Mouse (Mus musculus): ENCODE data around the gene Comt. TPM values are rescaled to one million over a fixed set of nuclear protein-coding genes. Genes with fewer than 3 reads are reported as not detected.

Gene Comt
- polyA plus RNA-seq, 1 experiment from 2014 or later: 93.2 TPM

DNA sequence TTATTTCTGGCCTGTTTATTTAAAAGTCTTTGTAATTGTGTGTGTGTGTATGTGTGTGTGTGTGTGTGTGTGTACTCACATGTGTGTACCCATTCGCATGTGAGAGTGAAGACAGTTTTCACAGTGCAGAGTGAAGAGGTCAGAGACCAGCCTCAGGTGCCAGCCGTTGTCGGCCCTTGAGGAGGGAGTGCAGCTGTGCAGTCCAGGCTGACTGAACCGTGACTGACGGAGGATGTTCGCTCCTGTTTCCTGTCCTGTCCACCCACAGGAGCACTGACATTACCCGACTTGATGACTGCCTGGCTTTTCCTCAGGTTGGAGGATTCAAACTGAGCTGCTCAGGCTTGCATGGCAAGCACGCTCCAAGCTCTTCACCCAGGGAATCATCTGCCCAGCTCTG lies 63.7 kb downstream of the Comt start:
- H3K27me3 ChIP-seq: no peaks in the 10 kb centered on the region
- no peak overlapping the region for H3K27ac ChIP-seq (replicated peaks)
- H3K9me3 ChIP-seq: no peaks in the 10 kb centered on the region
- no peak overlapping the region for H3K4me3 ChIP-seq
- 81% methylated on average over 8 of the region's 8 CpGs for WGBS
- no peak overlapping the region for H3K4me2 ChIP-seq
- peaks cover 10% of the 10 kb centered on the region; the same call in 1 of the 2 replicates for H3K4me1 ChIP-seq (replicated peaks)
- H3K9ac ChIP-seq: no peak overlapping the region
- ATAC-seq (ENCODE audit: low read depth): no peak
- H3K36me3 ChIP-seq: peaks cover 28% of the 10 kb centered on the region

DNA sequence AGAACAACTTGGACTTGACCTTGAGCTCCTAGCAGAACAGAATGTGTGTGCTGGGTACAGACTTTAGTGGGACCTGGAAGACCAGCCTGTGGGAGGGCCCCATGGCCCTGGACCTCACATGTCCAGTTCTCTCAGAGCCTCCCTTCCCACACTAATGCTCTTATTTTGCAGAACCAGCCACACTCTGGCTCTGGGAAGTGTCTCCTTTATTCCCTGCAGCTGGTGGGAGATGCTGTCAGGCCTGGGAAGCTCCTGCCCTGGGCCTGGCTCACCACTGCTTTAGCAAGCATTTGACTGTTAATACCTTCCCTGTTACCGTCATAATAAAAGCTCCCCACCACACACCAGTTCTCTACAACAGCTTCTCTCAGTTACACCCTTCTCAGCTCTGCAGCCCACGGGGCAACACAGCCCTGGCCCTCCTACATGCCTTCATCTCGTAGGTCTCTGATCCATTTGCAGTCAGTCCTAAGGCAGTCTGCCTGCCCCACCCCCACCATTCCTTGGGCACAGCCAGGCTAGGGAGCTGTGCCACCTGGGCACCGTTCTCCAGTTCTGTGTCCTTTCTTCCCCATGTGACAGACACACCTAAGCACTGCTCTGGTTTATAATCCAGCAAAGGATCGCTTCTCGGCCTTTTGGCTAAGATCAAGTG lies 66.4 kb downstream of the Comt start:
- no peak for ATAC-seq (ENCODE audit: low read depth)
- no peaks in the 10 kb centered on the region for H3K27me3 ChIP-seq
- H3K9ac ChIP-seq: no peak overlapping the region

DNA sequence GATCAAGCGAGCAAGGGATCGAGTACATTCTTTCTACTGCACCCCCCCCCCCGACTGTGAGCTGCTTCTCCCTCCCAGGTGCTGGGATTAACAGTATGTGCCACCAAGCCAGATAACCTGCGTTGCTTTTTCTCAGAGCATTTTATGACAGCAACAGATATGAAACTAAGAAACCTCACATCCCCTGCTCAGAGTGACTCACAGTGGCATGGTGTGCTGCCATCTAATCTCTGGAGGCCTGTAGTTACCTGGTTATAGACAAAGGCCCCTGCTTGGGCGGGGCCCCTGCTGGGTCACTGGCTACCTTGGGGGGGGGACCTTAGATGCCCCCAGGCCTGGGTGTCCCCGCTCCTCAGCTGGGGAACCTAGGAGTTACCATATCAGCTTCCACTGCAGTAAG lies 68.7 kb downstream of the Comt start:
- no peak for ATAC-seq (ENCODE audit: low read depth)

More for the DNA sequence above, 66.4 kb downstream of the Comt start:
- WGBS: 69% methylated on average over 6 of the region's 6 CpGs
- peaks cover 16% of the 10 kb centered on the region for H3K36me3 ChIP-seq
- no peak overlapping the region for H3K4me3 ChIP-seq
- H3K27ac ChIP-seq (replicated peaks): no peak overlapping the region
- no peaks in the 10 kb centered on the region for H3K9me3 ChIP-seq
- no peak overlapping the region for H3K4me2 ChIP-seq
- H3K4me1 ChIP-seq (replicated peaks): peaks cover 10% of the 10 kb centered on the region; the same call in 1 of the 2 replicates

DNA sequence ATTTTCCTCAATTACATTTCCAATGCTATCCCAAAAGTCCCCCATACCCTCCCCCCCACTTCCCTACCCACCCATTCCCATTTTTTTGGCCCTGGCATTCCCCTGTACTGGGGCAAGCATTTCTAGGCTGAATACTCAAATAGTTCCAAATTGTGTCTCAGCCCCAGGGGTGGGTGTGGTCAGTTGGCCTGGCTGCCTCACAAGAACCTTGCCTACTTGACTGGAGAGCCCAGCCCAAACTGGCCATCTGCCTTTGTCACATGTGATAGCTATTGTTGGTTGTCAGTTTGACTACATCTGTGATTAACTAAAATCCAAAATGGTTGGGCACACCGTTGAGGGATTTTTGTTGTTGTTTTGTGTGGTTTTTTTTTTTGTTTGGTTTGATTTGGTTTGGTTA lies 69.7 kb downstream of the Comt start:
- no peak overlapping the region for H3K4me2 ChIP-seq
- 80% methylated on average over 1 of the region's 1 CpGs for WGBS
- ATAC-seq (ENCODE audit: low read depth): no peak

More for the DNA sequence above, 68.7 kb downstream of the Comt start:
- no peak overlapping the region for H3K9ac ChIP-seq
- no peaks in the 10 kb centered on the region for H3K27me3 ChIP-seq
- WGBS: 97% methylated on average over 6 of the region's 6 CpGs
- H3K9me3 ChIP-seq: no peaks in the 10 kb centered on the region
- H3K36me3 ChIP-seq: peaks cover 15% of the 10 kb centered on the region; the same call in 1 of the 2 replicates
- H3K4me2 ChIP-seq: no peak overlapping the region
- H3K4me3 ChIP-seq: no peak overlapping the region
- peaks cover 17% of the 10 kb centered on the region; the same call in 1 of the 2 replicates for H3K4me1 ChIP-seq (replicated peaks)
- H3K27ac ChIP-seq (replicated peaks): no peak overlapping the region

More for the DNA sequence above, 69.7 kb downstream of the Comt start:
- Histone ChIP-seq H3K36me3 (peaks cover 16% of the 10 kb centered on the region; the same call in 1 of the 2 replicates), H3K9me3 (no peaks in the 10 kb centered on the region), H3K9ac (no peak overlapping the region), H3K27me3 (no peaks in the 10 kb centered on the region), H3K27ac (replicated peaks) (no peak overlapping the region), H3K4me3 (no peak overlapping the region), H3K4me1 (replicated peaks) (peaks cover 22% of the 10 kb centered on the region; the same call in 1 of the 2 replicates)

Small RNA genes within 50 kb of the gene (microRNA-seq; reads per million reads assigned to microRNA genes)
- not detected for gene Gm26219

Other genes starting within 250 kb of the Comt start
- not detected in 2 replicates for gene Ccdc188, start 209.0 kb downstream of the Comt start, polyA plus RNA-seq (2015; fragmentation: Nextera tagmentation; extraction: Ambion mirVana)
- 15.3 and 17.0 TPM in 2 replicates for gene Zdhhc8, start 191.7 kb downstream of the Comt start, polyA plus RNA-seq (2015; fragmentation: Nextera tagmentation; extraction: Ambion mirVana)
- gene Trmt2a, start 178.2 kb downstream of the Comt start, polyA plus RNA-seq (2015; fragmentation: Nextera tagmentation; extraction: Ambion mirVana): 89.1 and 92.0 TPM in 2 replicates
- gene Ranbp1, start 178.1 kb downstream of the Comt start, polyA plus RNA-seq (2015; fragmentation: Nextera tagmentation; extraction: Ambion mirVana): 432 and 457 TPM in 2 replicates
- 1.2 and 4.8 TPM in 2 replicates for gene Gm49776, start 168.5 kb downstream of the Comt start, polyA plus RNA-seq (2015; fragmentation: Nextera tagmentation; extraction: Ambion mirVana)
- gene Dgcr8, start 137.6 kb downstream of the Comt start, polyA plus RNA-seq (2015; fragmentation: Nextera tagmentation; extraction: Ambion mirVana): 31.2 and 34.0 TPM in 2 replicates
- 74.0 and 79.5 TPM in 2 replicates for gene Tango2, start 78.7 kb downstream of the Comt start, polyA plus RNA-seq (2015; fragmentation: Nextera tagmentation; extraction: Ambion mirVana)
- gene Arvcf, start 78.7 kb downstream of the Comt start, polyA plus RNA-seq (2015; fragmentation: Nextera tagmentation; extraction: Ambion mirVana): 85.2 and 93.6 TPM in 2 replicates
- 20.3 and 22.8 TPM in 2 replicates for gene Txnrd2, start 468 bp downstream of the Comt start, polyA plus RNA-seq (2015; fragmentation: Nextera tagmentation; extraction: Ambion mirVana)
- gene Gnb1l, start 71.9 kb upstream of the Comt start, polyA plus RNA-seq (2015; fragmentation: Nextera tagmentation; extraction: Ambion mirVana): 13.6 and 13.9 TPM in 2 replicates
- 3.3 and 4.5 TPM in 2 replicates for gene Rtl10, start 72.0 kb upstream of the Comt start, polyA plus RNA-seq (2015; fragmentation: Nextera tagmentation; extraction: Ambion mirVana)
- 1.5 and 2.2 TPM in 2 replicates for gene Tbx1, start 163.8 kb upstream of the Comt start, polyA plus RNA-seq (2015; fragmentation: Nextera tagmentation; extraction: Ambion mirVana)
- 9.5 and 13.6 TPM in 2 replicates for gene Gp1bb, start 195.6 kb upstream of the Comt start, polyA plus RNA-seq (2015; fragmentation: Nextera tagmentation; extraction: Ambion mirVana)
- gene Gm49601, start 199.6 kb upstream of the Comt start, polyA plus RNA-seq (2015; fragmentation: Nextera tagmentation; extraction: Ambion mirVana): 14.1 and 19.2 TPM in 2 replicates
- 163 and 189 TPM in 2 replicates for gene Sept5, start 203.1 kb upstream of the Comt start, polyA plus RNA-seq (2015; fragmentation: Nextera tagmentation; extraction: Ambion mirVana)

Data from neural tube, embryonic 13.5 days (tissue).